Mouse (Mus musculus): Measurements from ENCODE around the gene Tpp2. TPM values are rescaled to one million over a fixed set of nuclear protein-coding genes. Genes with fewer than 3 reads are reported as not detected.

Gene Tpp2
- total RNA-seq (2023): 48.9 and 58.0 TPM in 2 replicates

GRCm38 (mm10) chr1:43933488-43934415 is at the start of gene Tpp2:
TSS of gene Tpp2 (plus strand) at chr1:43933647.

DNA sequence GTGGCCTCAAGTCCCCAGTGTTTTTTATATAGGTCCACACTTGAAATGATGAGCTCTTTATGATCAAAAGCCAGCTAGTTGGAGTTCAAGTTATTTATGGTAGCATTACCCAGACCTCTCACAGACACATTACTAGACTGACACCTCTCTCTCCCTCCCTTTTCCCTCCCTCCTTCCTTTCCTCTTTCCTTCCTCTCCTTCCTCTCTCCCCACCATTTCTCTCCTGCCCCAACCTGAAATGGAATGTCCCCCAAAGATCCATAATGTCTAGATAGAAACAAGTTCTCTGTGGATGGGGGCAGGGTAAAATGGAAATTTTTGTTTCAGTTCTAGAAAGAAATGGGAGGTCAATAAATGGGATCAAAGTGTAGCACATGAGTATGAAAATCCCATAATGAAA is 86.5 kb downstream of the Tpp2 start, which contains the start of gene Mettl21c:
Gene Mettl21c, minus strand, starts transcription at position 101 of the 400 bp plus-strand sequence.

Other genes with a start within 250 kb of the Tpp2 start
- not detected in 2 replicates for gene 1500015O10Rik, start 203.0 kb upstream of the Tpp2 start, total RNA-seq (2023)
- gene Uxs1, start 105.8 kb upstream of the Tpp2 start, total RNA-seq (2023): 9.6 and 18.3 TPM in 2 replicates
- not detected in 2 replicates for gene Mettl21c, start 86.4 kb downstream of the Tpp2 start, total RNA-seq (2023)
- gene Gm8251, start 128.3 kb downstream of the Tpp2 start, total RNA-seq (2023): not detected in 2 replicates
- gene Tex30, start 168.8 kb downstream of the Tpp2 start, total RNA-seq (2023): 11.7 and 14.2 TPM in 2 replicates
- gene Kdelc1, start 185.2 kb downstream of the Tpp2 start, total RNA-seq (2023): 3.7 and 3.8 TPM in 2 replicates
- 3.0 and 3.6 TPM in 2 replicates for gene Bivm, start 185.3 kb downstream of the Tpp2 start, total RNA-seq (2023)
- gene Ercc5, start 214.1 kb downstream of the Tpp2 start, total RNA-seq (2023): 6.6 and 7.9 TPM in 2 replicates

All from neutrophil, adult 65 days (primary cell).